Mouse (Mus musculus): ENCODE results near the gene Rsrc2. TPM values are rescaled to one million over a fixed set of nuclear protein-coding genes. Genes with fewer than 3 reads are reported as not detected.
A peak's percentile ranks its signal among the peaks of the same experiment; 100 is the strongest.

Gene Rsrc2
- polyA plus RNA-seq, 1 experiment from 2014 or later: 80.5 TPM

DNA sequence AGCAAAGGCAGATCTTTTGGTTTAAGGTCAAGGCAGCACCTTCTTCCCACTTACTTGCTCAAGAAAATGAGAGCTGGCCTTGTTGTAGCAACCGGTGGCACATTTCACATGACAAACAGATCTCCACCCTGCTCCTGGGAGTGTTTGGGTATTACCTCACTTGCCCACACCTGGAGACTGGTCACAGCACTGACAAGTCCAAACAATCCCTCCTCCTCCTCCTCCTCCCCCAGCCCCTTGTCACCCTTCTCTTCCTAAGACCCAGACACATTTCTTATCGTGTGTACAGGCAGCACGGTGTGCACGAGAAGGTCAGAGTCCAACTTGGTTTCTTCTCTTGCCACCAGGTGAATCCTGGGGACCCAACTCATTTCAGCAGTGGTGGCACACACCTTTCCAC lies 52.3 kb downstream of the Rsrc2 start:
- no peak for ATAC-seq (ENCODE audit: insufficient number of reproducible peaks, insufficient read depth, low FRiP score, low read depth)
- WGBS: 73% methylated on average over 4 of the region's 4 CpGs
- H3K27ac ChIP-seq (replicated peaks in 1 of 2; ENCODE audit: control insufficient read depth in 1 of 2, insufficient read depth in 1 of 2, low read depth in 2 of 2, low read length in 2 of 2): no peak overlapping the region
- H3K4me1 ChIP-seq (ENCODE audit: control insufficient read depth in 2 of 2, insufficient read depth in 2 of 2, low read length in 2 of 2): peaks cover 8 to 17% of the 10 kb centered on the region in 2 experiments
- H3K4me2 ChIP-seq (ENCODE audit: low read length): no peak overlapping the region
- H3K36me3 ChIP-seq (ENCODE audit: control insufficient read depth, insufficient read depth, low read length): peaks cover 41% of the 10 kb centered on the region
- no peaks in the 10 kb centered on the region for H3K27me3 ChIP-seq (ENCODE audit: control insufficient read depth, insufficient read depth, low read length)
- H3K9ac ChIP-seq (ENCODE audit: low read length): no peak overlapping the region
- no peak overlapping the region for H3K4me3 ChIP-seq (ENCODE audit: control insufficient read depth in 1 of 2, insufficient read depth in 1 of 2, low read depth in 1 of 2, low read length in 2 of 2)
- no peaks in the 10 kb centered on the region for H3K9me3 ChIP-seq (ENCODE audit: control insufficient read depth, low read length)

DNA sequence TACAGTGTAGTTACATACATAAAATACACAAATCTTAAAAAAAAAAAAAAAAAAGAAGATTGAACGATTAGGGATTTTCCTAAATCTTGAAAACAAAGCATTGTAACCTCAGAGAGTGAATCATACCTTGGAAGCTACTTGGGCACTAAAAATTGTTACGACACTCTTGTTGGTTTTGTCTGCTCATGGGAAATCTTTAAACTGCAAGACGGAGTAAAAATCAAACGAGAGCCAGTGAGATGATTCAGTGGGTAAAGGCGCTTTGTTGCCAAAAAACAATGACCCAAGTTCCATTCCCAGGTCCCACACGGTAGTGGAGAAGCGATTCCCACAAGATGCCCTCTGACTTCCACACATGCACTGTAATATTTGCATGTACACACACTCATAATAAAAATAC lies 53.0 kb downstream of the Rsrc2 start:
- Histone ChIP-seq H3K4me2 (ENCODE audit: low read length) (no peak overlapping the region), H3K27ac (replicated peaks in 1 of 2; ENCODE audit: control insufficient read depth in 1 of 2, insufficient read depth in 1 of 2, low read depth in 2 of 2, low read length in 2 of 2) (no peak overlapping the region), H3K27me3 (ENCODE audit: control insufficient read depth, insufficient read depth, low read length) (no peaks in the 10 kb centered on the region), H3K9me3 (ENCODE audit: control insufficient read depth, low read length) (no peaks in the 10 kb centered on the region), H3K4me3 (ENCODE audit: control insufficient read depth in 1 of 2, insufficient read depth in 1 of 2, low read depth in 1 of 2, low read length in 2 of 2) (no peak overlapping the region), H3K9ac (ENCODE audit: low read length) (no peak overlapping the region), H3K4me1 (ENCODE audit: control insufficient read depth in 2 of 2, insufficient read depth in 2 of 2, low read length in 2 of 2) (peaks cover 8 to 17% of the 10 kb centered on the region in 2 experiments), H3K36me3 (ENCODE audit: control insufficient read depth, insufficient read depth, low read length) (peaks cover 34% of the 10 kb centered on the region)
- 93% methylated on average over 7 of the region's 7 CpGs for WGBS
- ATAC-seq (ENCODE audit: insufficient number of reproducible peaks, insufficient read depth, low FRiP score, low read depth): no peak

DNA sequence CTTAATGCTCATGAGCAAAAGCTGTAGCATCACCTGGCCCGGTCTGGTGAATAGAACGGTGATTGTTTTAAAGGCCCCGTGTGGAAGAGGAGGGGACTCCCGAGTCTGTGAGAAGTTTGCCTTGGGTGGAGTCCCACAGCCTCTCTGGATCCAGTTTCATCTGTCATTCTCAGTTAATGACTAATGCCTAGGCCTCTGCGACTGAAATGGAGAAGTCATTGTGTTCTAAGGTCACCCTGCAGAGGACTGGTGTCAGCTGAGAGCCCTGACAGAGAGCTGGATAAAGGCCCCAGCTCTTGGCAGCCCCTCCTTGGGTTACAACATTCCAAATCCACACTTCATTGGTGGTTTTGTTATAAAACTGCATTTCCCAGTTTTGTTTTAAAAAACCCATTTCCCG lies 54.7 kb downstream of the Rsrc2 start:
- Histone ChIP-seq H3K9ac (ENCODE audit: low read length) (no peak overlapping the region), H3K9me3 (ENCODE audit: control insufficient read depth, low read length) (no peaks in the 10 kb centered on the region), H3K27ac (replicated peaks in 1 of 2; ENCODE audit: control insufficient read depth in 1 of 2, insufficient read depth in 1 of 2, low read depth in 2 of 2, low read length in 2 of 2) (peak overlapping the region; percentile 59 to 81), H3K4me3 (ENCODE audit: control insufficient read depth in 1 of 2, insufficient read depth in 1 of 2, low read depth in 1 of 2, low read length in 2 of 2) (no peak overlapping the region), H3K36me3 (ENCODE audit: control insufficient read depth, insufficient read depth, low read length) (peaks cover 16% of the 10 kb centered on the region), H3K4me2 (ENCODE audit: low read length) (no peak overlapping the region), H3K27me3 (ENCODE audit: control insufficient read depth, insufficient read depth, low read length) (no peaks in the 10 kb centered on the region), H3K4me1 (ENCODE audit: control insufficient read depth in 2 of 2, insufficient read depth in 2 of 2, low read length in 2 of 2) (peaks cover 8 to 11% of the 10 kb centered on the region in 2 experiments)
- no peak; the same call in 1 of the 2 replicates for ATAC-seq (ENCODE audit: insufficient number of reproducible peaks, insufficient read depth, low FRiP score, low read depth)
- WGBS: 31% methylated on average over 6 of the region's 6 CpGs

DNA sequence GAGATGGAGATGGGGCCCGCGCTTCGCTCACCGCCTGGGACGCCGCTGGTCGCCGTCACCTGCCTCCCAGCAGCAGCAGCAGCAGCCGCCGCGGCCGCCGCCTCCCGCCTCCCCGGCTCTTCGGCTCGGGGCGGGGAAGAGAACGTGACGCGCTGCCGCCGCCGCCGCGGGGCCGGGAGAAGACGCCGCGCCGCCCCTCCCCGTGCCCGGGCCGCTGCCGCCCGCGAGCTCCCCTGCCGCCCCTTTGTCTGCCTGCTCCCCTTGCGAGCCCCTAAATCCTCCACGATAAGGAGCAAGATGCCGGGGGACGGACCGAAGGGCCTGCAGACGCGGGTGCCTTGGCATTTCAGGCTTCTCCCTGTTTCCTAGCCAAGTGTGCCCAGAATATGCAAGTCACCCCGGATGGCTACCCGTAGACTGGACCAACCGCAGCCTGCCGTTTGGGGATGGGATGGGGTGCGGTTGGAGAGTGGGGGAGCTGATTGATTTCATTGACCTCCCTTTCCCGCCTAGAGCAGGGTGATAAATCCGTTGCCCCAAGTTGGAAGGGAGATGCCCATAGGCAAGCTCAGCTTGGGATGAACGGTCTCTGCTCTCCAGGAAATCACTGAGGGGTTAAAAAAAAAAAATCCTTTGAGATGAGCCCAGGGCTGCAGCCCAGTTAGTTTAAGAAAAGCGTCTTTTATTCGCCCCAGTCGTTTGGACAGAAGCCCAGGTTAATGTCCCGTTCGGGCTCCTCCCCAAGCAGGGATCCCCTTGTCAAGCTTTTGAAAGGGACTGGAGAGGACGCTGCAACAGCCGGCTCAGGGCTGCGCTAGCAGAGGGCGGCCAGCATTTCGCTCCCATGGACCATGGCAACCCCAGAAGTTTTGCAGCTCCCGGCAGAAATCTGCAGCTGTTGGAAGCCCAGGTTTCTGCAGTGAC lies 64.7 kb downstream of the Rsrc2 start, which contains the start of gene Clip1:
TSS of gene Clip1 (minus strand) at position 398 of the 924 bp plus-strand sequence.
- Histone ChIP-seq H3K4me2 (ENCODE audit: low read length) (peak within 1 kb of the TSS; percentile 93), H3K27ac (replicated peaks in 1 of 2; ENCODE audit: control insufficient read depth in 1 of 2, insufficient read depth in 1 of 2, low read depth in 2 of 2, low read length in 2 of 2) (peak within 1 kb of the TSS; percentile 88 to 96), H3K36me3 (ENCODE audit: control insufficient read depth, insufficient read depth, low read length) (no peaks in the 10 kb centered on the region), H3K27me3 (ENCODE audit: control insufficient read depth, insufficient read depth, low read length) (no peaks in the 10 kb centered on the region), H3K9ac (ENCODE audit: low read length) (peak within 1 kb of the TSS; percentile 99), H3K4me1 (ENCODE audit: control insufficient read depth in 2 of 2, insufficient read depth in 2 of 2, low read length in 2 of 2) (peaks cover 6 to 34% of the 10 kb centered on the region in 2 experiments), H3K9me3 (ENCODE audit: control insufficient read depth, low read length) (no peaks in the 10 kb centered on the region), H3K4me3 (ENCODE audit: control insufficient read depth in 1 of 2, insufficient read depth in 1 of 2, low read depth in 1 of 2, low read length in 2 of 2) (peak within 1 kb of the TSS; percentile 90 to 98)
- WGBS: 2% methylated on average over 47 of the region's 64 CpGs
- peak; percentile 55 for ATAC-seq (ENCODE audit: insufficient number of reproducible peaks, insufficient read depth, low FRiP score, low read depth)

DNA sequence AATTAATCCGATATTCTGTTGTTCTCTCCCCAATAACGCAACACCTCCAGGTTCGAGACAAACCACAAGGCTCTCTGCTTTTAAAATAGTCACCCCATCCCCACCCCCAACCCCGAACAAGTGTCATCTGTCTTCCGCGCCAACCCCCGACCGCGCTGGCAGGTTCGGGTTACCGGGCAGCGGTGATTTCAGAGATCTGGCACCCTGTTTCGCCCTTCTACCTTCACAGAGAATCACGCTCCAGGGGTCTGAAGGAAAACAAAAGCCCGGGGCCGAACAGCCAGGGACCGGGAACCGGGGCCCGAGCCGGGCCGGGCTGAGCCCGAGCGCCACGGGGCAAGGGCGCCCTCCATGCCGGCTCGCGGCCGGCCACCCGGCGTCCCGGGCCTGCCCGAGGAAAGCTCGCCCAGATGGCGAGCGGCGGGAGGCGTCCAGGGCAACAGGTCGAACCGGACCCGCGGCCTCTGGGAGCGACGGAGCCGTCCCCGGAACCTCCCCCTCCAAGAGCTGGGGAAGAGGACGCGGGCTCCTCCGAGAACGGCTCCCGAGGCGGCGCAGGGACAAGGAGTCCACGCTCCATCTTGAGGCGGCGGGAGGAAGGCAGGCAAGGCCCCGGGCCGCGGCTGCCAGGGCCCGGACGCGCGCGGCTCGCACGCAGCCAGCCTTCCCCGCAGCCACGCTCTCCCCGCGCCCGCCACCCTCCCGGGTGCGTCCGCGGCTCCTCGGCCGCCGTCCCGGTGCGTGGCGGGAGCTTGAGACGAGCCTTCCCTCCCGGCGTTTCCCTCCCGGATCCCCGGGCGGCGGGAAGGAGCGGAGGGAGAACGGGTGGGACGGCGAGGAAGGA lies 65.6 kb downstream of the Rsrc2 start:
- Histone ChIP-seq H3K4me1 (ENCODE audit: control insufficient read depth in 2 of 2, insufficient read depth in 2 of 2, low read length in 2 of 2) (peaks cover 6 to 41% of the 10 kb centered on the region in 2 experiments), H3K4me3 (ENCODE audit: control insufficient read depth in 1 of 2, insufficient read depth in 1 of 2, low read depth in 1 of 2, low read length in 2 of 2) (peak overlapping the region; percentile 90 to 98), H3K4me2 (ENCODE audit: low read length) (peak overlapping the region; percentile 93), H3K9ac (ENCODE audit: low read length) (peak overlapping the region; percentile 99), H3K36me3 (ENCODE audit: control insufficient read depth, insufficient read depth, low read length) (no peaks in the 10 kb centered on the region), H3K27me3 (ENCODE audit: control insufficient read depth, insufficient read depth, low read length) (no peaks in the 10 kb centered on the region), H3K9me3 (ENCODE audit: control insufficient read depth, low read length) (no peaks in the 10 kb centered on the region), H3K27ac (replicated peaks in 1 of 2; ENCODE audit: control insufficient read depth in 1 of 2, insufficient read depth in 1 of 2, low read depth in 2 of 2, low read length in 2 of 2) (peak overlapping the region; percentile 88 to 96)
- WGBS: under 1% methylated on average over 72 of the region's 92 CpGs
- peak; percentile 47 for ATAC-seq (ENCODE audit: insufficient number of reproducible peaks, insufficient read depth, low FRiP score, low read depth)

DNA sequence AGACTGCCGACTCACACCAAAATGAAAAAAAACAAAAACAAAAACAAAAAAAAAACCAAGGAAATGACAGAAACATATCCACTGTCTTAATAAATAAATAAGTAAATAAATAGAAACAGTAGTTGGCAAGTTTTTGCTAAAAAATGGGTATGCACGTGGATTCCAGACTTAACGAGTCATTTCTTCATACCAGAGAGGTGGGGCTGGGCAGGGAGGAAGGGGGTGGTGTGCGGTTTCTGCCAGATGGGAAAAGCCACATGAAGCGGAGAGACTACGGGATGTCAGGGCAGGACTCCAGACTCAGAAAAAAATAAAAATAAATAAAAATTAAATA lies 66.2 kb downstream of the Rsrc2 start:
- H3K9me3 ChIP-seq (ENCODE audit: control insufficient read depth, low read length): no peaks in the 10 kb centered on the region
- peak overlapping the region in 1 of 2 experiments; percentile 96; a peak in 2 of 4 replicates for H3K27ac ChIP-seq (replicated peaks in 1 of 2; ENCODE audit: control insufficient read depth in 1 of 2, insufficient read depth in 1 of 2, low read depth in 2 of 2, low read length in 2 of 2)
- WGBS: 3% methylated on average over 6 of the region's 6 CpGs
- ATAC-seq (ENCODE audit: insufficient number of reproducible peaks, insufficient read depth, low FRiP score, low read depth): no peak
- H3K36me3 ChIP-seq (ENCODE audit: control insufficient read depth, insufficient read depth, low read length): no peaks in the 10 kb centered on the region
- H3K9ac ChIP-seq (ENCODE audit: low read length): peak overlapping the region; percentile 99
- peak overlapping the region; percentile 93 for H3K4me2 ChIP-seq (ENCODE audit: low read length)
- no peaks in the 10 kb centered on the region for H3K27me3 ChIP-seq (ENCODE audit: control insufficient read depth, insufficient read depth, low read length)
- H3K4me1 ChIP-seq (ENCODE audit: control insufficient read depth in 2 of 2, insufficient read depth in 2 of 2, low read length in 2 of 2): peaks cover 6 to 42% of the 10 kb centered on the region in 2 experiments
- H3K4me3 ChIP-seq (ENCODE audit: control insufficient read depth in 1 of 2, insufficient read depth in 1 of 2, low read depth in 1 of 2, low read length in 2 of 2): peak overlapping the region; percentile 90 to 98; a peak in 3 of 4 replicates

DNA sequence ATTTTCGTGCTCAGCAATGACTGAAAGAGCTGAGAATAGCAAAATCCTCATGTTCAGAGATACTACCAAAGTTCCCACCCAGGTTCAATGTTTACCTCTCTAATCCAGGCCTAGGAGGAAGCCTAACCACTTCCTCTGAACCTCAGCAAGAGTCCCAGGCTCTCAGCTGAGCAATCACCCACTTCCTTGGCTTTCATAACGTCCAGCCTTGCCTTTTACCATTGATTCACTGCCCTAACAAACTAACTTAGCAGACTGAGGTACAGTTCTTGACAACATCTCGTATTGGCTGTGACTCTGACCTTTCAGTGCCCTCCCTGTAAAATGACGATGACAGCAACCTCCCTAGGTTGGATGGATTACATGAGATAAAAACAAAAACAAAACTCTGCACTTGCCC lies 66.8 kb downstream of the Rsrc2 start:
- Histone ChIP-seq H3K4me1 (ENCODE audit: control insufficient read depth in 2 of 2, insufficient read depth in 2 of 2, low read length in 2 of 2) (peaks cover 6 to 42% of the 10 kb centered on the region in 2 experiments), H3K9me3 (ENCODE audit: control insufficient read depth, low read length) (no peaks in the 10 kb centered on the region), H3K27ac (replicated peaks in 1 of 2; ENCODE audit: control insufficient read depth in 1 of 2, insufficient read depth in 1 of 2, low read depth in 2 of 2, low read length in 2 of 2) (peak overlapping the region in 1 of 2 experiments; percentile 96; a peak in 2 of 4 replicates), H3K27me3 (ENCODE audit: control insufficient read depth, insufficient read depth, low read length) (no peaks in the 10 kb centered on the region), H3K4me3 (ENCODE audit: control insufficient read depth in 1 of 2, insufficient read depth in 1 of 2, low read depth in 1 of 2, low read length in 2 of 2) (peak overlapping the region in 1 of 2 experiments; percentile 98; a peak in 2 of 4 replicates), H3K36me3 (ENCODE audit: control insufficient read depth, insufficient read depth, low read length) (no peaks in the 10 kb centered on the region), H3K4me2 (ENCODE audit: low read length) (peak overlapping the region; percentile 93), H3K9ac (ENCODE audit: low read length) (peak overlapping the region; percentile 99)
- WGBS: 19% methylated on average over 4 of the region's 4 CpGs
- ATAC-seq (ENCODE audit: insufficient number of reproducible peaks, insufficient read depth, low FRiP score, low read depth): no peak
